Mouse (Mus musculus) midbrain, embryonic 14.5 days (tissue): Measurements from ENCODE around the gene Abca6. TPM values are rescaled to one million over a fixed set of nuclear protein-coding genes. Genes with fewer than 3 reads are reported as not detected.

ENCODE experiments used
- ATAC-seq: fragments of 200-750 bp; cut with Nextera tagmentation; 2 replicates; pipeline ENCODE4 v1.8.0; 2017; ENCODE audit warnings: moderate number of reproducible peaks, moderate library complexity; ENCODE audit not compliant: low FRiP score, low TSS enrichment
- DNase-seq: peaks from one replicate; pipeline ENCODE4 v3.0.0-alpha.2; 2015
- H3K27ac ChIP-seq: fragments of 300-500 bp; sonication (generic); replicated peaks from 2 replicates; pipeline ENCODE4 v1.5.1; 2014; ENCODE audit warnings: mild to moderate bottlenecking, low read depth, low read length, moderate library complexity
- H3K27me3 ChIP-seq: fragments of 300-500 bp; sonication (generic); 2 replicates; pipeline ENCODE4 v1.6.1; 2014; ENCODE audit warnings: low read length, control low read depth, mixed read lengths; ENCODE audit not compliant: control insufficient read depth, insufficient read depth
- H3K36me3 ChIP-seq: fragments of 300-500 bp; sonication (generic); 2 replicates; pipeline ENCODE4 v1.6.1; 2014; ENCODE audit warnings: low read length, control low read depth; ENCODE audit not compliant: control insufficient read depth, insufficient read depth
- H3K4me1 ChIP-seq: fragments of 300-500 bp; sonication (generic); 2 replicates; pipeline ENCODE4 v1.6.1; 2014; ENCODE audit warnings: mild to moderate bottlenecking, antibody characterized with exemption, low read length, control low read depth; ENCODE audit not compliant: control insufficient read depth, insufficient read depth
- H3K4me2 ChIP-seq: fragments of 300-500 bp; sonication (generic); 2 replicates; pipeline ENCODE4 v1.6.1; 2014; ENCODE audit warnings: mild to moderate bottlenecking, low read length, moderate library complexity
- H3K4me3 ChIP-seq: fragments of 300-500 bp; sonication (generic); replicated peaks from 2 replicates; pipeline ENCODE4 v1.5.1; 2014; ENCODE audit warnings: low read depth, low read length
- H3K9ac ChIP-seq: fragments of 300-500 bp; sonication (generic); replicated peaks from 2 replicates; pipeline ENCODE4 v1.6.1; 2014; ENCODE audit warnings: mild to moderate bottlenecking, low read length, moderate library complexity
- H3K9me3 ChIP-seq: fragments of 300-500 bp; sonication (generic); 2 replicates; pipeline ENCODE4 v1.6.1; 2016; ENCODE audit warnings: low read length, control low read depth, mixed read lengths; ENCODE audit not compliant: control insufficient read depth
- WGBS: fragments of 180-500 bp; shearing (Covaris S2); extraction: QIAGEN DNeasy Blood & Tissue Kit; methylation state at CpG from one replicate; pipeline ENCODE4 v1.1.7; 2014; 5-methylcytosine and 5-hydroxymethylcytosine counted together
- polyA plus RNA-seq: library from polyadenylated mRNA; unstranded; fragments of >200 nt; fragmentation: Nextera tagmentation; extraction: Ambion mirVana; gene quantifications from 2 replicates; pipeline ENCODE4 v1.2.1, GENCODE M21; 2014

The Abca6 gene
- polyA plus RNA-seq, 1 experiment from 2014 or later, result 0.34 TPM

- Histone ChIP-seq H3K36me3 (no peaks in the 10 kb centered on the region), H3K27ac (no peak overlapping the region), H3K9me3 (no peaks in the 10 kb centered on the region), H3K4me2 (no peak overlapping the region), H3K4me1 (no peaks in the 10 kb centered on the region), H3K4me3 (no peak overlapping the region), H3K9ac (no peak overlapping the region), H3K27me3 (no peaks in the 10 kb centered on the region)
- 83% methylated on average over 3 of the region's 3 CpGs for WGBS
- no peak for DNase-seq
- no peak for ATAC-seq
These were observed 85.8 kb downstream of the Abca6 start for GRCm38 (mm10) chr11:110165822-110166221.

DNA sequence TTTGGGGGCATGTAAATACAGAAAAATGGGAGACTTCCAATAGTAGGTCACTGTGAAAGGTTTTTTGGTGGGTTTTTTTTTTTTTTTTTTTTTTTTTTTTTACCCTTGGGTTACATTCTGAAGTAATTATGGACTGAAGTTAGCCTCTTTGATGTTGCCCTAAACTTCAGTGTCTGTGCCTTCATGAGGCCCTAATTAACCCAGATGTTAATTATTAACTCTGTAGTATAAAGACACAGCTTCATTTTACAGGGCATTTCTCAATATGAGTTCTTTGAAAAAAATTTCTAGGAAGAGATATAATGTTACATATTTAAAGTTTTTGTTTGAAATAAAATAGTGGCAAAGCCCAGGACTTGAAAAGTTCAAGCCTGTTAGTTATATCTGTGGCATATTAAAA lies 86.2 kb downstream of the Abca6 start:
- Histone ChIP-seq H3K27me3 (no peaks in the 10 kb centered on the region), H3K4me3 (no peak overlapping the region), H3K4me2 (no peak overlapping the region), H3K9ac (no peak overlapping the region), H3K9me3 (no peaks in the 10 kb centered on the region), H3K4me1 (no peaks in the 10 kb centered on the region), H3K36me3 (no peaks in the 10 kb centered on the region), H3K27ac (no peak overlapping the region)
- DNase-seq, result no peak
- no peak for ATAC-seq

- no peak overlapping the region for H3K4me3 ChIP-seq
- no peak overlapping the region for H3K4me2 ChIP-seq
- no peaks in the 10 kb centered on the region for H3K4me1 ChIP-seq
- no peaks in the 10 kb centered on the region for H3K9me3 ChIP-seq
- H3K9ac ChIP-seq, result no peak overlapping the region
- H3K27ac ChIP-seq, result no peak overlapping the region
- ATAC-seq (no peak), DNase-seq (no peak)
- WGBS, result 76% methylated on average over 6 of the region's 6 CpGs
- H3K36me3 ChIP-seq, result no peaks in the 10 kb centered on the region
- H3K27me3 ChIP-seq, result no peaks in the 10 kb centered on the region
These were observed 94.5 kb downstream of the Abca6 start for GRCm38 (mm10) chr11:110157059-110157458.

GRCm38 (mm10) chr11:110155985-110156384 lies 95.6 kb downstream of the Abca6 start:
- Histone ChIP-seq H3K4me1 (no peaks in the 10 kb centered on the region), H3K4me2 (no peak overlapping the region), H3K27me3 (no peaks in the 10 kb centered on the region), H3K36me3 (no peaks in the 10 kb centered on the region), H3K9ac (no peak overlapping the region), H3K4me3 (no peak overlapping the region), H3K27ac (no peak overlapping the region), H3K9me3 (no peaks in the 10 kb centered on the region)
- DNase-seq, result no peak
- 95% methylated on average over 11 of the region's 11 CpGs for WGBS
- ATAC-seq, result no peak

DNA sequence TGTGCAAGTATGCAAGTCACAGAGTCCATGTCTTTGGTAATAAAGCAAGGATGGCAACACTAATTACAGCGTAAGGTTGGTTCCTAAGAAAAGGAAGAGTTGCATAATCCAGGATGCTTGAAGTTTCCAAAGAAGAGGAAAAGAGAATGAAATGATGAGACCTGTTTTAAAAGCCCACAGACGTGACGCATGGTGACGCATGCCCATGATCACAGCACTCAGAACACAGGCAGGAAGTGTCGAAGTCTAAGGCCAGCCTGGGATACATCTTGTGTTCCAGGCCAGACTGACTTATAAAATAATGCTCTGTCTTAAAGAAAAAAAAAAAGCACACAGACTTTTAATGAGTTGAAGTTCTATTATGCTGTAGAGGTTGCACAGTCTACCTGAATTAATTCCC lies 103.9 kb downstream of the Abca6 start:
- Histone ChIP-seq H3K27me3 (no peaks in the 10 kb centered on the region), H3K27ac (no peak overlapping the region), H3K9me3 (no peaks in the 10 kb centered on the region), H3K4me3 (no peak overlapping the region), H3K9ac (no peak overlapping the region), H3K4me2 (no peak overlapping the region), H3K36me3 (no peaks in the 10 kb centered on the region), H3K4me1 (no peaks in the 10 kb centered on the region)
- DNase-seq, result no peak
- no peak for ATAC-seq
- WGBS, result 91% methylated on average over 5 of the region's 5 CpGs

DNA sequence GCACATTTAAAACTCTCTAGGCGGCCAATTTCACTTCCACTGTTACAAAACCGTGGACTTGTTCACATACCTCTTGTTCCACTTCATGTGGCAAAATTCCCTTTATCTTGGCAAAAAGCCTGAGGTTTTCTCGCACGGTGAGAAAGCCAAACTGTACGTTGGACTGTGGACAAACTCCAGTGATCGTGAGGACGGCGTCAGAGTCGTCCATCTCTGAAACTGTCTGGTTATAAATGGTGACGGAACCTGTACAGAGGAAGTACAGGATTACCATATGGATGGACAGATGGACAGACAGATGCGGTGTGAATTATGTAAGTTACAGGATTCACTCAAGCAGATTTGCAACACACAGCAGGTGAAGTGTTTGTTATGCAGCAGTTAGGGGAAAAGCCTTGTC lies 106.2 kb downstream of the Abca6 start:
- H3K27me3 ChIP-seq, result no peaks in the 10 kb centered on the region
- no peaks in the 10 kb centered on the region for H3K4me1 ChIP-seq
- DNase-seq, result no peak
- H3K36me3 ChIP-seq, result no peaks in the 10 kb centered on the region
- no peak overlapping the region for H3K27ac ChIP-seq
- H3K9ac ChIP-seq, result no peak overlapping the region
- H3K9me3 ChIP-seq, result no peaks in the 10 kb centered on the region
- no peak overlapping the region for H3K4me3 ChIP-seq
- no peak overlapping the region for H3K4me2 ChIP-seq
- 90% methylated on average over 11 of the region's 11 CpGs for WGBS
- no peak for ATAC-seq

- H3K36me3 ChIP-seq, result no peaks in the 10 kb centered on the region
- H3K27ac ChIP-seq, result no peak overlapping the region
- ATAC-seq (no peak), DNase-seq (no peak)
- H3K27me3 ChIP-seq, result no peaks in the 10 kb centered on the region
- no peak overlapping the region for H3K4me3 ChIP-seq
- H3K4me1 ChIP-seq, result no peaks in the 10 kb centered on the region
- 92% methylated on average over 5 of the region's 5 CpGs for WGBS
- H3K9me3 ChIP-seq, result no peaks in the 10 kb centered on the region
- no peak overlapping the region for H3K4me2 ChIP-seq
- H3K9ac ChIP-seq, result no peak overlapping the region
These were observed 120.8 kb downstream of the Abca6 start for GRCm38 (mm10) chr11:110130760-110131159.

Other genes starting within 250 kb of the Abca6 start
- 0.04 and 0.32 TPM in 2 replicates for gene Abca8a, start 155.8 kb downstream of the Abca6 start, polyA plus RNA-seq
- 0.32 and 3.8 TPM in 2 replicates for gene Abca9, start 83.6 kb downstream of the Abca6 start, polyA plus RNA-seq
- 14.5 and 21.4 TPM in 2 replicates for gene Abca5, start 85.9 kb upstream of the Abca6 start, polyA plus RNA-seq
- 19.3 and 26.2 TPM in 2 replicates for gene Map2k6, start 147.3 kb upstream of the Abca6 start, polyA plus RNA-seq